Mouse (Mus musculus): ENCODE results near the gene Gm10197.
"Not testable (repeated sequence)": the region's sequence is repeated elsewhere in the genome, so short reads cannot be mapped to it uniquely, and the experiment has no call there.

Gene Gm10197

DNA sequence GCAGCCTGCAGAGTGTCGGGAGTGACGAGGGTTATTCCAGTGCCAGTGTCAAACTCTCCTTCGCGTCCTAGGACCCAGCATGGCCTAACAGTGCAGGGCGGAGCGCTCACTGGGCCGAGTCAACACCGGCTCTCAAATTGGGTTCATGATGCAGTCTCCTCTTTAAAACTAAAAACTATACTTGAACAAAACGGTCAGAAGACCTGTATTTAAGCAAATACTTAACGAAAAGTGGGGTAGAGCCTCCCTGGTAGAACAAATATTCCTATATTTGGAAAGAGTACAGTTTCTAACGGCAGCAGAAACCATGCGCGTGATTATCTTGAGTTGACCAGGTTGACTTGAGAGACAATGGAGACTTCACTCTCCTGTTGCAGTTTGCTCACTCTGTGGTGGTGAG, at the start of gene Gm10197:
Gene Gm10197 (minus strand): TSS at position 101 of the 400 bp plus-strand sequence.
- DNase-seq (ENCODE audit: low spot score), result no peak

DNA sequence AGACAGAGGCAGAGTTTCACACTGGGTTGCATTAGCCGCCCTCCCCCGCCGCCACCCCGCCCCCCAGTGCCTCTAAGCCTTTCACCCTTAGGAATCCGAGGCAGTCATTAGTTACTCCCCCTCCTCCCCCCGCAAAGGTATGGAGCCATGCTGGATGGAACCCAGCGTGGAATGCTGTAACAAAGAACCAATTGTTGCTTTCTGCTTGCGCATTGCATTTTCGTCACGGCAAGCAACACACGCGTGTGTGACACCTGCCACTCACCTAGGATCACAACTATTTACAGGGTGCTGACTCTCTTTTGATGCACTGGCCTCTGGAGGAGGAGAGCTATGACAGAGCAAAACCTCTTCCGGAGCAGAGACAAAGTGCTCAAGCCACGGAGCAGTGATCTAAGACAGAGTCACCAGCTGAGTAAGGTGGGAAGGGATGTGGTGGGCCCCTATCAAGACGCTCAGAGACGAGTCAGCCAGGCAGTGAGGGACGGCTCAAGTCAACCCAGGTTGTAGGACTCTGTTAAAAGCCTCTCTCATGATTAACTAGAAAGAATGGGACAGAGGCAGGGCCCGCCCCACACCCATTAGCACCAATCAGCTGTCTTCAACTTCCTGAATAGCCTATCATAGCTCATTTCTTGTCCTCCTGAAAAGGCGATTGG, 49.5 kb upstream of the Gm10197 start:
- DNase-seq (ENCODE audit: low spot score), result peak; percentile 43

DNA sequence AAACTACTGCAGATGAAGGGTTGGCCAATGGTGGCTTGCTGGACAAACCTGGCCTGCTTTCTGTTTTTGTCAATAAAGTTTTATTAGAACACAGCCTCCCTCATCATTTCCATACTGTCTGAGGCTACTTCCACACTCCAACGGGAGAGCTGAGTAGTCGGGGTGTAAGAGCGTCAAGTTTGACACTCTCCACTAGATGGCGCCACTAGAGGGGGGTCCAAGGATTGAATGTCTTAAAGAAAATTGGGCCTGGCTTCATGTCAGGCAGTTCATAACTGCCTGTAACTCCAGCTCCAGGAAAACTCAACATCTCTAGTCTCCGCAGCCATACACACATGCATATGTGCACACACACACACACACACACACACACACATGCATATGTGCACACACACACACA, 48.3 kb upstream of the Gm10197 start:
- peak; percentile 55 for DNase-seq (ENCODE audit: low spot score)

DNA sequence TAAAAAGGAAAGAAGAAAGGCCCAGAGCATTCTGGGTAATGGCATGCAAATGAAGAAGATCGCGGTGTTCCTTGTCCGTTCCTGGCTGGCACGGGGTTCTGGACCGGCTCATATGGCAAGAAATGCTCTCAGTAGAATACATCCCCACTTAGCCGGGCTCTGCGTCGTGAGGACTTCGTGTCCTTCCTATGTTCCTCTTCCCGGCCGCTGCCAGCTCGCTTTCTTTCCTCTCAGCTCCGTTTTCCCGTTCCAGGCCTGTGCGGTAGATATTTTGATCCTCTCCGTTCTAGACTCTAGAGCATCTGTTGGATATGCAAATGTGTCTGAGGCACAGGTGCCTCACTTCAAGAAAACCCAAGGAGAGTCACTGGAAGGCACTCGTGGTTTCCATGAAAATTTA, 43.6 kb upstream of the Gm10197 start:
- no peak for DNase-seq (ENCODE audit: low spot score)

DNA sequence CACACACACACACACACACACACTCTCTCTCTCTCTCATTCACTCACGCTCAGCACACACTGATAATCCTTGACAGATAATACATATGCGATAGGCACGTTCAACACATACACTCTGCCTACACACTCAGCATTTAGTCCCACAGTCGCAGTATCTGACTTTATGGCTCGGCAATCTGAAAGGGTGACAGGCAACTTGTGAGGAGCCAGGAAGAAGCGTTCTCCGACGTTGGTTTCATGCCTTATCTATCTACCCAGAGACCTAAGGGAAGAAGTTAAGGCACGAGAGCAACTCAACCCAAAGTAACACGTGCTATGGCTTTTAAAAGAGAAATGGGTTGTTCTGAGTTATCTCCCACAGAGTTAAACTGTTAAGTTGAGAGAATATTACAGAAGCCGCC, 43.1 kb upstream of the Gm10197 start:
- DNase-seq (ENCODE audit: low spot score), result no peak

GRCm38 (mm10) chr19:53413617-53414380, 42.2 kb upstream of the Gm10197 start:
- no peak for DNase-seq (ENCODE audit: low spot score)

DNA sequence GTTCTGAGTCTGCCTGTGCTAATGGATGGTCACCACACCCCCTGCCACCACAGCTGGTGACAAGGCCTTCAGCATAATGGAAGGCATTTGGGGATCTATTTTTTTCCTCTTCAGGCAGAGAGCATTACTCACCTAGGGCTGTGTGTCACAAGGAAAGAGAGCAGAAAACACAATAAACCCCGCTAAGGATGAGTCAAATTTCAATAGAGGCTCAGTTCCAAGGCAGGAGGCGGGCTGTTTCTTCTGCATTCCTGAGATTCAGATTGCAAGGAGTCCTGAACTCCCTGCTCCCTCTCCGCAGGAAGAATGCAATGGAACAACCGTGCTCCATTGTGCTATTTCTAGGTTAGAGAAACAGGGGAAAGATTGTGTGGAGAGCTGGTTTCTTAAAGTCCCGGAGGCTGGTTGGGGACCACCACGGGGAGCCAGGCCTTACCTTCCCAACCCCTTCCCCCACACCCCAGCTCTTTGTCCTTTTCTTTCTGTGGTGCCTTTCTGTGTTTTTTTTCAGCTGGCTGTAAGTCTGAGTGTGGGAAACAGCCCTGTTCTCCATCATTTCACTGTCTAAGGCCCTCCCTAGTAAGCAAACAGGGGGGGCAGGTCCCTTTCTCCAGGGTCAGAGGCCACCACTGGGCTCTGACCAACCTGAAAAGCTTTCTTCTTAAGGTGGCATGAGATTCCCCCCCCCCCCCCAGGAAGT, 40.7 kb upstream of the Gm10197 start:
- no peak for DNase-seq (ENCODE audit: low spot score)

GRCm38 (mm10) chr19:53409663-53410307, 38.2 kb upstream of the Gm10197 start:
- DNase-seq (ENCODE audit: low spot score), result no peak

DNA sequence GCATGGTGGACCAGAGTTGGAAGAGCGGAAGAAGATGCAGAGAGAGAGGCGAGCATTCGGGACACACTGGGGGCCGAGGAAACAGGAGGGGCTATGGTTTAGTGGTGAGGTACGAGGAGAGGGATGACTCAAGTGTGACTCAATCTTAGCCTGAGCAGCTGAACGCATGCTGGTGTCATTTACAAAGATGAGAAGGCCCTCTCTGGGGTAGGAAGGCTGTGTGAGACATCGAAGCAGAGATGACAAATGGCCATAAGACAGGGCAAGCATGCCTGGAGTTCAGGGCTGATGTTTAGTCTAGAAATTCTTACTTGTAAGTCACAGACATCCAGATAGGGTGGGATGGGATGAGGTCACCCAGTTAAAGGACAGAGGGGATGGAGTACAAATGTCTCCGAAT, 36.8 kb upstream of the Gm10197 start:
- no peak for DNase-seq (ENCODE audit: low spot score)

DNA sequence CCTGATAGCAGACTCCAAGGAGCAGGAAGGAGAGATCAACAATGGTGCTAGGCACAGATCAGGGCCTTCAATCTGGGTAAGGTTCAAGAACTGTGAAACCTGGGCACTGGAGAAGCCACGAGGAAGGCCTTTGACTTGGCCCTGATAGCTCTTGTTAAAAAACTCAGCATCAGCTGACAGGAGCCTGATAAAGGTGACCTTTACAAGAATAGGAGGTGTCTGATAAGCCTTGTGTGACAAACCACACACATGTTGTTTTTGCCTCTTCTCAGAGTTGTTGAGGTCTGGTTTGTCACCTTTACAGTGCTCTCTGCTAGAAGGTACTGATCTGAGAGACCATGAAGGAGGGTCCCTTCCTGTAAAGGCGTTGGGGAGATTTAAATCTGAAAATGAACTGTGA, 35.8 kb upstream of the Gm10197 start:
- DNase-seq (ENCODE audit: low spot score), result no peak

GRCm38 (mm10) chr19:53405810-53406209, 34.2 kb upstream of the Gm10197 start:
- DNase-seq (ENCODE audit: low spot score), result no peak

DNA sequence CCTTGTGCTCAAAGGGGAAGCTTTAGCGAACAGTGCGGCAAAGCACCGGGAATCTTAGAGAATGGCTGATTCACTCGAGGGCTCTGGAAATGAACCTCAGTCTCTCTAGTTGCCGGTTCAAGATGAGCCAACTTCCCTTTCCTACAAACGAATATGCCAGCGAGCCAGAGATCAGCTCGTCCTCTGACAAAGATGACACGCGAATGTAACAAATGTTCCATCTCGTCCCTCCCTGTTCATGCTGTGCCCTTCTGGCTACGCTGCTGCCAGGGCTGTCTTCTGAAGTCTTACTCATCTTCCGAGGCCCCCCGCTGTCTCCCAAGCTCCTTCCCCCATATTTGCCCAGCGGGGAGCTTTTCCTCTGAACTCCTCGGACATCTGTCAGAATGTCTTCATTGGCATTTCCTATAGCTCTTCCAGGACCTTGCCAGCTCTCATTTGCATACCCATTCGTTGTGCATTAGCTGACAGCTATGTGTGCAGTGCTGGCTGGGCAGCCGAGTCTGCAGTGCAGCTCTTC, 33.3 kb upstream of the Gm10197 start:
- DNase-seq (ENCODE audit: low spot score), result no peak

DNA sequence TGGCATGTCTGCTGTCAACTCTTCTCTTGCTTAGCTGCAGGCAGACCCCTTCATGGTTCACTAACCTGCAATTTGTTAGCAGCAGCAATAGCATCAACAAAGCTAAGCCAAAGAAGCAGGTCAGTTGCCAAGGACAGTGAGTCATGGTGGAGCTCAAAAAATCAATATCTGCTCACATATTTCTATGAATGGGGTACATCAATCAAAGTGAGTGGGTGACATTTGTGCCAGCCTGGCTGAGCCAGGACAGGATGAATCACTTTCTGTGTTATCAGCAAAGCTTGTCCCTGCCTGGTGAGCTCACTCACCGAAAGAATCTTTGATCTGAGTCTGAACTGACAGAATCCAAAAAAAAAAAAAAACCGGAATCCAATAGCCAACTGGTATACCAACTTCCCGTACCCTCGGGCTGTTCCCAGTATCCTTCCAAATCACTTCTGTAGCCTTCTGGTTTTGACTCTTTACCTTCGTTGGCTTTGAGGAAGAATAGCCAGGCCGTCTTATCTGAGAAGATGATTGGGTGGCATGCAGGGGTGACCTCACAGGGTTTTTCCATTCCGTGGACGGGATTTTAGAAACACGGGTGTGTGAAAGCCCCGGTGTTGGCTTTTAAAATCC, 32.8 kb upstream of the Gm10197 start:
- DNase-seq (ENCODE audit: low spot score), result no peak

GRCm38 (mm10) chr19:53402741-53403432, 31.3 kb upstream of the Gm10197 start:
- no peak for DNase-seq (ENCODE audit: low spot score)

DNA sequence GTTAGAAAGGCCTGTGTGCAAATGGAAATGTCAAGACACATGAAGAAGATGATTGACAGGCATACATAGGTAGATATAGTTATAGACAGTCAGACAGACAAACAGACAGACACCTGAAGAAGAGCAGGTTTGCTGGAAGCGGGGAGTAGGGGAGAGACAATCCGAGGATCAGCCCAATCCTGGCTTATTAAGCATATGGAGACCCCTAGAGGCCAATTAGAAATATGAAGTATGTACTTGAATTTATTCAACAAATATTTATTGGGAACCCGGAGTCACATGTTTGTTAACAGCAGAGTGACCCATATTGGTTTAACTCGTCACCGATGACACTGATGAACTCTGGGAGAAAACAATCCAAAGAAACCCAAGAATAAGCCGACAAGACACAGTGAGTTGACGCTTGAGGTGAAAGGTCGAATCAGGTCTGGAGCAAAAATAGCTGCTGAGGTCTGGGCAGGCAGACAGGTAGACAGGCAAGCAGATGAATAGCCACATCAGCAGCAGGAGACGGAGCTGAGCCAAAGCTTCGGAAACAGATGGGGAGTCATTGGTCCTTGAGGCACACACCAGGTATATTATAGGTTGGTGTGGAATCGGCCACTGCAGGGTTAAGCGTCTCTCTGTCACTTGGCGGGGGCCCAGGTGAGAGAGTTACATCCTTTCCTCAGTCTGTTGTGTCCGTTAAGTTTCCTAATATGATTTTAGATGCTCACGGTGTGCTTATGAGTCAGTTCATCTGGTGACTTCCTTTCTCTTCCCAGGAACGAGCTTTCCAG, 29.0 kb upstream of the Gm10197 start:
- no peak for DNase-seq (ENCODE audit: low spot score)

- DNase-seq (ENCODE audit: low spot score), result no peak
Measured at GRCm38 (mm10) chr19:53399213-53399612, 27.6 kb upstream of the Gm10197 start.

GRCm38 (mm10) chr19:53397451-53398233, 26.1 kb upstream of the Gm10197 start:
- no peak for DNase-seq (ENCODE audit: low spot score)

- DNase-seq (ENCODE audit: low spot score), result not testable (repeated sequence)
Measured at GRCm38 (mm10) chr19:53395805-53396204, 24.2 kb upstream of the Gm10197 start.

GRCm38 (mm10) chr19:53394956-53395355, 23.4 kb upstream of the Gm10197 start:
- DNase-seq (ENCODE audit: low spot score), result not testable (repeated sequence)

DNA sequence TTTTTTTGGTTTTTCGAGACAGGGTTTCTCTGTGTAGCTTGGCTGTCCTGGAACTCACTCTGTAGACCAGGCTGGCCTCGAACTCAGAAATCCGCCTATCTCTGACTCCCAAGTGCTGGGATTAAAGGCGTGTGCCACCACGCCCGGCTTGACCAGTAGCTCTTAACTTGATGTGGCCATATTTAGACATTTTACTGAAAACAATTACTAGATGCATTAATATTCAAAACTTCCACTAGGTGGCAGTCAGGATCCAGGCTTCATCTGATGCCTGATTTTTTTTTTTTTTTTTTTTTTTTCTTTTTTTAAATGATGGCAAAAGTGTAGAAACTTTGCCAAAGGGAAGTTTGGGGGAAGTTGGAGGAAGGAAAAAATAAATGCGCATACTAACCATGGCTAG, 23.0 kb upstream of the Gm10197 start:
- no peak for DNase-seq (ENCODE audit: low spot score)

Measured in spleen, adult 12 weeks (tissue).